Mouse (Mus musculus): ENCODE data around the gene Pde6b.

DNA sequence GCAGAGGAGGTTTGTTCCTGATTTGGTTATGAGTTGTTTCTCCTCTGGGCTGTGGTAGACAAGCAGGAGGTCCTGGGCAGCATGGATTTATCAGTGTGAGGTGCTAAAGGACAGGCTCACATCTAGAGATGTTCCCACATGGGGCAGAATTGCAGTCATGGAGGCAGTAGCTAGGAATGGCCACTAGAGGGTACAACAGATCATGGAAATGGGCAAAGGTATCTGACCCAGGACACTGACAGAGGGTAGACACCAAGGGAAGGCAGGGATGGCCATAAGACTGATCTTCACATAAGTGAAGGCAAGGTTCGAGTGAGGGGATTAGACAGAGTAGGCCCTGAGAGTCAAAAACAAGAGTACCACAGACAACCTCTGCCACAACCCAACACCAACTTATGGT, 39.0 kb downstream of the Pde6b start:
- TF ChIP-seq CTCF (IDR thresholded peaks at IDR 0.05) (peak; percentile 91), POLR2A (IDR thresholded peaks at IDR 0.05; ENCODE audit: insufficient read depth, low read depth, low read length) (no peak)
